Mouse (Mus musculus) CH12.LX (cell line): ENCODE measurements around the gene Wnt5b. TPM values are rescaled to one million over a fixed set of nuclear protein-coding genes. Genes with fewer than 3 reads are reported as not detected.

Experiments
- DNase-seq: peaks from one replicate; pipeline ENCODE4 v3.0.0-alpha.2; 2013; ENCODE audit errors: extremely low read depth
- H3K27ac ChIP-seq: 2 replicates; pipeline ENCODE4 v1.5.1; 2012; ENCODE audit warnings: low read depth, mild to moderate bottlenecking, control low read depth, moderate library complexity; ENCODE audit not compliant: insufficient read depth
- H3K27me3 ChIP-seq: replicated peaks from 2 replicates; pipeline ENCODE3; 2012; ENCODE audit warnings: inconsistent platforms
- H3K36me3 ChIP-seq, 2 experiments: replicated peaks in 1 of 2; 2 replicates each; pipeline versions ENCODE3 to v1.6.1; 2012; ENCODE audit warnings: inconsistent platforms in 1 of 2, low read length in 1 of 2, mild to moderate bottlenecking in 1 of 2, mixed read lengths in 1 of 2, moderate library complexity in 1 of 2; ENCODE audit not compliant: control insufficient read depth in 1 of 2, insufficient read depth in 1 of 2
- H3K4me1 ChIP-seq, 2 experiments: 2 replicates each; pipeline ENCODE4 v1.6.1; 2012; ENCODE audit warnings: inconsistent platforms in 1 of 2, moderate library complexity in 1 of 2; ENCODE audit not compliant: insufficient read depth in 2 of 2, control insufficient read depth in 1 of 2
- H3K4me2 ChIP-seq: 2 replicates; pipeline ENCODE4 v1.6.1; 2012; ENCODE audit warnings: low read depth, mild to moderate bottlenecking, control low read depth; ENCODE audit not compliant: poor library complexity, insufficient read depth, severe bottlenecking
- H3K4me3 ChIP-seq, 3 experiments: fragments of 150-350 bp in 1 of 3; sonication (generic) in 1 of 3; replicated peaks in 1 of 3; 2 replicates each; pipeline versions ENCODE3 to v1.5.1; 2011 to 2012; ENCODE audit warnings: low read depth in 2 of 3, low read length in 2 of 3, mild to moderate bottlenecking in 2 of 3, moderate library complexity in 2 of 3, control low read depth in 1 of 3, improper control_type of control experiment in 1 of 3, inconsistent platforms in 1 of 3, mixed read lengths in 1 of 3; ENCODE audit not compliant: poor library complexity in 1 of 3
- H3K79me2 ChIP-seq: replicated peaks from 2 replicates; pipeline ENCODE4 v1.6.1; 2012; ENCODE audit warnings: mild to moderate bottlenecking, moderate library complexity; ENCODE audit not compliant: control insufficient read depth, poor library complexity, insufficient read depth, severe bottlenecking; ENCODE audit errors: extremely low read depth
- H3K9ac ChIP-seq: 2 replicates; pipeline ENCODE4 v1.6.1; 2012; ENCODE audit warnings: low read depth, mild to moderate bottlenecking, control low read depth, moderate library complexity; ENCODE audit not compliant: insufficient read depth
- H3K9me3 ChIP-seq: replicated peaks from 2 replicates; pipeline ENCODE3; 2012; ENCODE audit warnings: low read length, inconsistent platforms, mixed read lengths
- BHLHE40 ChIP-seq: IDR thresholded peaks from 2 replicates; pipeline ENCODE4 v1.6.1; 2011; ENCODE audit warnings: mild to moderate bottlenecking, low read depth, low read length, improper control_type of control experiment
- CHD2 ChIP-seq: IDR thresholded peaks from 2 replicates; pipeline ENCODE4 v1.6.1; 2011; ENCODE audit warnings: low read length, improper control_type of control experiment
- CTCF ChIP-seq, 2 experiments: IDR thresholded peaks in 1 of 2; conservative IDR thresholded peaks in 1 of 2; 2 replicates each; pipeline ENCODE4 v1.5.1; 2011 to 2012; ENCODE audit warnings: low read depth in 2 of 2, low read length in 2 of 2, improper control_type of control experiment in 1 of 2, inconsistent platforms in 1 of 2, mild to moderate bottlenecking in 1 of 2, moderate library complexity in 1 of 2
- ELF1 ChIP-seq: IDR thresholded peaks from 2 replicates; pipeline ENCODE4 v1.6.1; 2014; ENCODE audit warnings: low read depth, mild to moderate bottlenecking, inconsistent platforms, low read length, improper control_type of control experiment
- EP300 ChIP-seq: IDR thresholded peaks from 2 replicates; pipeline ENCODE4 v1.6.1; 2011; ENCODE audit warnings: low read length, improper control_type of control experiment
- ETS1 ChIP-seq: conservative IDR thresholded peaks from 2 replicates; pipeline ENCODE4 v1.6.1; 2012; ENCODE audit warnings: low read depth, mild to moderate bottlenecking, inconsistent platforms, low read length, improper control_type of control experiment, moderate library complexity
- GABPA ChIP-seq: IDR thresholded peaks from 2 replicates; pipeline ENCODE4 v1.6.1; 2012; ENCODE audit warnings: low read depth, low read length, improper control_type of control experiment, inconsistent platforms; ENCODE audit not compliant: insufficient replicate concordance
- JUND ChIP-seq: conservative IDR thresholded peaks from 2 replicates; pipeline ENCODE4 v1.6.1; 2011; ENCODE audit warnings: low read depth, low read length, improper control_type of control experiment
- KAT2A ChIP-seq: IDR thresholded peaks from 2 replicates; pipeline ENCODE4 v1.6.1; 2012; ENCODE audit warnings: low read length, improper control_type of control experiment, inconsistent platforms; ENCODE audit not compliant: insufficient replicate concordance
- MAFK ChIP-seq: IDR thresholded peaks from 2 replicates; pipeline ENCODE4 v1.6.1; 2011; ENCODE audit warnings: low read length, improper control_type of control experiment; ENCODE audit not compliant: insufficient replicate concordance
- MAX ChIP-seq: IDR thresholded peaks from 2 replicates; pipeline ENCODE4 v1.6.1; 2011; ENCODE audit warnings: low read length, improper control_type of control experiment
- MEF2A ChIP-seq: IDR thresholded peaks from 2 replicates; pipeline ENCODE4 v1.6.1; 2014; ENCODE audit warnings: low read depth, mild to moderate bottlenecking, inconsistent platforms, low read length, improper control_type of control experiment, borderline replicate concordance
- MYC ChIP-seq: IDR thresholded peaks from 2 replicates; pipeline ENCODE4 v1.6.1; 2011; ENCODE audit warnings: low read depth, mild to moderate bottlenecking, improper control_type of control experiment, low read length
- NELFE ChIP-seq: IDR thresholded peaks from 2 replicates; pipeline ENCODE4 v1.6.1; 2011; ENCODE audit warnings: low read depth, low read length, improper control_type of control experiment
- RCOR1 ChIP-seq: conservative IDR thresholded peaks from 2 replicates; pipeline ENCODE4 v1.6.1; 2012; ENCODE audit warnings: low read depth, mild to moderate bottlenecking, inconsistent platforms, low read length, improper control_type of control experiment
- SIN3A ChIP-seq: IDR thresholded peaks from 2 replicates; pipeline ENCODE4 v1.6.1; 2012; ENCODE audit warnings: low read length, improper control_type of control experiment, inconsistent platforms
- SMC3 ChIP-seq: IDR thresholded peaks from 2 replicates; pipeline ENCODE4 v1.6.1; 2011; ENCODE audit warnings: low read depth, low read length, improper control_type of control experiment
- TCF12 ChIP-seq: IDR thresholded peaks from 2 replicates; pipeline ENCODE4 v1.6.1; 2014; ENCODE audit warnings: low read depth, mild to moderate bottlenecking, inconsistent platforms, low read length, improper control_type of control experiment
- ZC3H11A ChIP-seq: IDR thresholded peaks from 2 replicates; pipeline ENCODE4 v1.6.1; 2012; ENCODE audit warnings: low read depth, mild to moderate bottlenecking, inconsistent platforms, low read length, improper control_type of control experiment
- ZMIZ1 ChIP-seq: IDR thresholded peaks from 2 replicates; pipeline ENCODE4 v1.6.1; 2012; ENCODE audit warnings: low read depth, mild to moderate bottlenecking, inconsistent platforms, low read length, improper control_type of control experiment
- ZNF384 ChIP-seq: IDR thresholded peaks from 2 replicates; pipeline ENCODE4 v1.6.1; 2012; ENCODE audit warnings: low read depth, low read length, improper control_type of control experiment, inconsistent platforms
- dilution Hi-C: fragments of 300-500 bp; cut with MboI; formaldehyde crosslinking; loops from 2 replicates; pipeline ENCODE4 v1.14.3; 2020; ENCODE audit warnings: low sequenced_read_pairs; ENCODE audit not compliant: extremely low pct_unique_long_range_greater_than_20kb, extremely low pct_ligation_motif_present
- in situ Hi-C: fragments of 300-500 bp; cut with MboI; formaldehyde crosslinking; loops from 3 replicates; pipeline ENCODE4 v1.14.3; 2019; ENCODE audit warnings: low sequenced_read_pairs, low pct_ligation_motif_present, low pct_unique_long_range_greater_than_20kb, mixed read lengths
- polyA plus RNA-seq: library from polyadenylated mRNA; unstranded; fragments of >175 nt; gene quantifications from 2 replicates; pipeline ENCODE4 v1.2.1, GENCODE M21; 2012; ENCODE audit warnings: low read depth; ENCODE audit not compliant: insufficient read length
- total RNA-seq, 2 experiments: library from RNA; depleted of rRNA; stranded (reverse); fragments of 300-350 nt in 1 of 2; fragments of >200 nt in 1 of 2; gene quantifications; 2 replicates each; pipeline ENCODE4 v1.2.3; 2012 to 2014

Wnt5b gene
- total and polyA plus RNA-seq, 3 experiments, result 1.2 to 2.0 (median 1.5) TPM

DNA sequence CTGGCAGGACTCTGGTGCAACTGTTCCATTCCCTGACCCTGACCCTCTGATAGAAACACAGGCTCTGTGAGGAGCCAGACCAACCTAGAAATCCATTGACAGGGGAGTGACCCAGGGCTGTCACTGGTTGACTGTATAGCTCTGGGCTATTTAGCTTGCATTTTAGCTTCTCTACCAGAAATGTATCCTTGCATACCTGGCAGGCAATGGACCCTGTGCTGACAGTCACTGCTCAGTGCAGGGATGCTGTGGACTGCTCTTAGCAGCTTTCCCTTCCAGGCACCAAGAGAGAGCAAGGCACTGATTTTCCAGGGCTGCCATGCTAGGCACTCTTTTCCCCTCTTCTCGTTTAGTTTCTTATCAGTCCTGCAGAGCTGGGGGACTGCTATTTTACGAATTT is 24.2 kb upstream of the Wnt5b start:
- Histone ChIP-seq H3K27ac (no peak overlapping the region), H3K4me3 (no peak overlapping the region), H3K36me3 (peaks cover 0 to 7% of the 10 kb centered on the region in 2 experiments), H3K9ac (no peak overlapping the region), H3K79me2 (no peaks in the 10 kb centered on the region), H3K9me3 (no peaks in the 10 kb centered on the region), H3K4me1 (0 out of 4 replicates have a peak, but pooled peaks cover 0 to 4% of the 10 kb centered on the region in 2 experiments), H3K4me2 (no peak overlapping the region), H3K27me3 (no peaks in the 10 kb centered on the region)
- dilution Hi-C loops, result no loop called here
- in situ Hi-C loops, result no loop called here
- TF ChIP-seq NELFE, result no peak
- DNase-seq, result no peak

DNA sequence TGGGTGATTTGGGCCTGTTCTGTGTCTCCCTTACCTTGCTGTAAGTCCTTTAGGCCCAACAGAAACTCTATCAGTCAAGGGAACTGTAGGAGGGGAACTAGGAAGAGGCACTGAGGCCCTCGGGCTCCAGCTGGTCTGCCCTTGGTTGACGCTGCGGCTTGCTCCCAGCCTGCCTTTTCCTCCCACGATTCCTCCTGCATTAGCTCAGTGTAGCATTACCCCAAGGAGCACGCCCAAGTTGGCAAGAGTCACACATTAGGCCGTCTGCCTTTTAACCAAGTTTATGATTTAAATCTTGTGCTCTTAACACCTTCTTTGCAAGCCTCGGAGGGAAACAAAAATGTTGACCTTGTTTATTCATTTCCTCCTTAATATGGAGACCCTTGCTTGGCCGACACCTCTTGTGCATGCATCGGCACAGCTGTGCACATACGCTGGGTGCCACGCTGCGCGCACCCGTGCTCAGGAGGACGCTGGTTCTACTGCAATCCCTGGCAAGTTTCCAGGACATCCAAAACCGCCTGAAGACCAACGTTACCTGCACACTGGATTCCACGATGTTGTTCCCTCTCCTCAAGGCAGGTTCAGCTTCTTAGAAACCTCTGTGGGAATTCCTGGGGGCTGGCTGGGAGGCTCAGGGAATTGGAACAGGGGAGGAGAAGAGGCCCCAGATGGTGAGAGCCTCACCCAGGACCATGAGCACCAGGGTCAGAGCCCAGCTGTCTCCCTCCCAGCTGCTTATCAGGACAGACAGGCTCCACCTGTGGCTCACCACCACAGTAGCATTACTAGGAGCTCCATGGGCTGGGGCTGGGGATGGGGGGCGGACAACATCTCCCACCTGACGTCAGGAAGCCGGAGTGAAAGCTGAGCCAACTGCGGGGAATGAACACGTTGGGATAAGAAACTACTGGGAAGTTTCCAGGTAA is 21.6 kb upstream of the Wnt5b start:
- H3K4me3 ChIP-seq, result no peak overlapping the region
- no peak overlapping the region for H3K9ac ChIP-seq
- H3K27me3 ChIP-seq, result no peaks in the 10 kb centered on the region
- H3K4me2 ChIP-seq, result no peak overlapping the region
- TF ChIP-seq TCF12, result no peak
- TF ChIP-seq ZNF384, result no peak
- TF ChIP-seq NELFE, result no peak
- TF ChIP-seq, all 38 proteins: peak for 0
- Histone ChIP-seq H3K27ac (no peak overlapping the region), H3K9me3 (no peaks in the 10 kb centered on the region), H3K36me3 (no peaks in the 10 kb centered on the region), H3K4me1 (0 out of 4 replicates have a peak, but pooled peaks cover 0 to 4% of the 10 kb centered on the region in 2 experiments), H3K79me2 (no peaks in the 10 kb centered on the region)
- dilution Hi-C loops (no loop called here), in situ Hi-C loops (no loop called here)
- DNase-seq, result no peak

DNA sequence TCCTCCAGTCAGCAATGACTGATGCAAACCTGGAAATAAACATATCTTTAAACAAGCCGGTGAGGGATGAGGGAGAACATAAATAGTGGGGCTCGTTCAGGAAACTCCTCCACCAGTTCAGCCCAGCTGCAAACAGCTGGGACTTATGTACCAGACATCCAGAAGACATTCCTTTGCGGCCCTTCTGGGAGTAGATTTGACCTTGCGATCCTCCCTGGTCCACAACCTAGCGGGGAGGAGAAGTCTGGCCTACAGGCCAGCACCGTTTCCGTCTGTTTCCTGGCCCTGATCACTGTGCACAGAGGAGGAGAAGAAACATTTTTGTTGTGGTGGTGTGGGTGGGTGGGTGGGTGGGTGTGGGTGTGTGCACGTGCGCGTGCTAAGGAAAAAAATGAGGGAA is 18.4 kb upstream of the Wnt5b start:
- Histone ChIP-seq H3K27me3 (no peaks in the 10 kb centered on the region), H3K4me3 (no peak overlapping the region), H3K4me2 (no peak overlapping the region), H3K4me1 (no peaks in the 10 kb centered on the region), H3K9ac (no peak overlapping the region), H3K36me3 (no peaks in the 10 kb centered on the region), H3K9me3 (no peaks in the 10 kb centered on the region), H3K27ac (no peak overlapping the region), H3K79me2 (no peaks in the 10 kb centered on the region)
- DNase-seq, result no peak
- TF ChIP-seq JUND (no peak), CTCF (conservative IDR thresholded peaks at IDR 0.05 in 1 of 2, IDR thresholded peaks at IDR 0.05 in 1 of 2; ENCODE audit: low read depth in 2 of 2, low read length in 2 of 2) (no peak), EP300 (no peak), GABPA (no peak), SMC3 (no peak), MAX (no peak), ZC3H11A (no peak), KAT2A (no peak), ZNF384 (no peak), SIN3A (no peak), BHLHE40 (no peak), CHD2 (no peak), MEF2A (no peak), ETS1 (no peak), MYC (no peak), ZMIZ1 (no peak), RCOR1 (no peak), ELF1 (no peak), MAFK (no peak)
- dilution Hi-C loops (no loop called here), in situ Hi-C loops (no loop called here)
